Mouse (Mus musculus): Measurements from ENCODE around the gene Cables2. TPM values are rescaled to one million over a fixed set of nuclear protein-coding genes. Genes with fewer than 3 reads are reported as not detected.

Gene Cables2
- total RNA-seq, 2 experiments from 2014 or later, result 26.5 to 31.7 TPM

DNA sequence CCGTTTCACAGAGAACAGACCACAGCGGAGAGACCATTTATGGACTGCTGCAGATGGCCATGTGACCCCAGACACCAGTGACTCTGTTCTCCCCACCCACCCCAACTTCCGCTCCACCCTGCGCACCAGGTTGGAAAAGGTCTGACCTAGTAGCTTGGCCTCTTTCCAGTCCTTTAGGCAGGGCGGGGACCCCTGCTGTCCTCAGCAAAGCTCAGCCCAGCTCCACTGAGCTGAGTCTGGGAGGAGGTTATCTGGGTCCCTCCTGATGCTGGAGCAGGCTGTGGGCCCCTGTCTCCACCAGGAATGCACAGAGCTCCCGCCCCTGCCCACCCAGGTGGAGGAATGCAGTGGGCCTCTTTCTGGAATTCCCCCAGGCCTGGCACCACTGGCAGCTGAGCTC is 38.3 kb downstream of the Cables2 start:
- intact Hi-C loops (cut with DNase I), result loop anchor here (5.0 kb wide), 1 partner anchor 38 kb away; no protein-coding TSS in a partner anchor
- DNase-seq (ENCODE audit: low spot score in 2 of 2), result no peak

DNA sequence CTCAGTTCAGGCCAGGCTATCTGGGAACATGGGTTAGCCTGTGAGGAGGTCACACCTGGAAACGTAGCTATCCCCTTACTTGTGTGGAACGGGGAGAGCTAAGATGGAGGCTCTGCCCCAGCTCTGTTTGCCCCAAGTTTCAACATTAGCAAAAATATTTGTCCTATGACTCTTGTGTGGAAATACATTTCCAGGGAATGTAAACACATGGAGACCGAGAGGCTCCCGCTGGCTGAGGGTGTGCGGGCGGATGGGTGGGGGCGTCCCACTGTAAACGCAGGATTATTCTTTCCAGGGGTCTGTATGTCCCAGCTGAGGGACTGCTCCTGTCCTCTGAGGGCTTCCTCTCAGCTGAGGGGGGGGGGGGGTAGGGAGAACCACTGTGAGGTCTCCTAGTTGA is 38.9 kb downstream of the Cables2 start:
- intact Hi-C loops (cut with DNase I), result no loop called here
- DNase-seq (ENCODE audit: low spot score in 2 of 2), result no peak

DNA sequence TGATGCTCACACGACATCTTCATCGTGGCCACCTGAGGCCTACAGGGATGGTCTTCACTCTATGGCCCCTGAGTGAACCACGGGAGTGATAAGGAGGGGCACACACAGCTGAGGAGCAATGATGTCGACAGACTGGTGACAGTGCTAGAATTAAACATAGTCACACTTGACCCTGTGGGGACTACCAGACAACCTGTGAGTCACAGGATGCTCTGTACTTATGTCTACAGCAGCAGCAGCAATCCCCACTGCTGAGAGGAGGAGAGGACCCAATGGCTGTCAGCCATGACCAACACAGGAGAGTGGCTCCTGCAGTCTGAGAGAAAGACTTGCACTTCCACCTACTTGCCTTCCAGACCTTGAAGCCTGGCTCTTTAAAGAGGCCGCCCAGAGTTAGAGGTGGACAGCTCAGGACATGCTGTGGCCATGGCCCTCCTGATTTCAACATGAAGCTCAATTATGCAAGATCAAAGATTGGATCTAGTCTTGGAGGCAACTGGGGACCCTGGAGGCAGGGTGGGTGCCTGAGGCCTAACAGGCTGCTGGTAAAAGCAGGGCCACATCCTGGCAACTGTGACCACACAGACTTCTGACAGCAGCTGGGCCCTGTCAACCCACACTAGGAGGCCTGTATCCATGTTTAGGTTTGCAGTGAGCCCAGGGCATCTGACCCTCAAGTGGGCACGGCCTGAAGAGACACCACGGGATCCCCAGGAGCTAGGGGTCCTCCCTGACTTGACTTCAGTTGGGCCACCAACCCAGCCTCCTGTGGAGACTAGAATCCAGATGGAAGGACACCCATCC is 40.0 kb downstream of the Cables2 start:
- DNase-seq (ENCODE audit: low spot score in 2 of 2), result no peak
- intact Hi-C loops (cut with DNase I), result no loop called here

DNA sequence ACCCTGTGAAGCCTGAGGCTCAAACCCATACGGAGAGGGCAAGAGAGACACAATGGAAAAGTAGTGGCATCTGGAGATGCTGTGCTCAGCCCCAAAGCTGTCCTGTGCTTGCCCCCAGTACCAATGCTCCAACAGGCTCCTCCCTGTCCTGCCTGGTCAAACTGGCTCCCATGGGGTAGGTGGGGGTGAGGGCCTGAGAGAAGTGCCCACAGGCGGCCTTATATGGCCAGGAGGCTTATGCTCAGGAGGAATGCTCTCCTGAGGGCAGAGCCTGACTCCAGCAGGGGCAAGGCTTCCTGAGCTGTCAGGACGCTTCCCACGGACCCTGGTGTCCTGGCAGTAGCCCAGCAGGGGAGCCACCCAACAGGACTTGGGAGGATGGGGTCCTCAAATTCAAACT is 42.8 kb downstream of the Cables2 start:
- no peak for DNase-seq (ENCODE audit: low spot score in 2 of 2)
- intact Hi-C loops (cut with DNase I), result no loop called here

DNA sequence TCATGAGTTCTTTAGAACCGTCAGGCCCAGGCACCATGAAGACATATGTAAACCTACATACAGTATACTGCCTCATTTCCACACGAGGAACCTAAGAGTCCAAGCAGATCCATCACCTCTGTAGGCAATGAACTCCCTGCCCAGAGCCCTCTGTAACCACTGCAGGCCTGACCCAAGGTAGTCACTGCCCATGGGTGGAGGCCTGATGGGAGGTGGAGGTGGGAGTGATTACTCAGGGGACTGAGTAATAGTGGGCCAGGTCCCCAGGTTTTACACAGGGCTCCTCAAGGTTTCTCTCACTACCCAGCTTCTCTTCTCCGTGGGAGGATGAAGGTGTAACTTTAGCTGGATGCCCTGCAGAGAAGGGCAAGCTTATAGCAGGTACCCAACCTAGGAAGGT is 44.2 kb downstream of the Cables2 start:
- intact Hi-C loops (cut with DNase I), result no loop called here
- no peak for DNase-seq (ENCODE audit: low spot score in 2 of 2)

DNA sequence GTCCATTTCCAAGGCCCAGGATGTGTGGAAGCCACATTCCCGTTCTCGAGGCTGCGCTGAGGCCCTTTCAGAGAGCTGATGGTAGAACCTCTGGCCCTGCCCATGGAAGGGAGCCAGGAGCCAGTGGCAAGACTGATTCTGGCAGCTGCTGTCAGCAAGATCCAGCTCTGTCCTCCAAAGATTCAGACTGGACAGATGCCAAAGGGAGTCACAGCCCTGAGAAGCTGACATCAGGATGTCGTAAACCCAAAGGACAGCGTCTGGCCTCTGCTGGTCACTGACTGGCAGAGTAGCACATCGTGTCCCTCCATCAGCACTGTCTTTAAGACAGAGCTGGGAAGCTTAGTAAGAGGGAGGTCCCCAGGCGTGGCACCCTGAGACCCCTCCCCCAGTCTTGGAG is 44.7 kb downstream of the Cables2 start:
- DNase-seq (ENCODE audit: low spot score in 2 of 2), result no peak

DNA sequence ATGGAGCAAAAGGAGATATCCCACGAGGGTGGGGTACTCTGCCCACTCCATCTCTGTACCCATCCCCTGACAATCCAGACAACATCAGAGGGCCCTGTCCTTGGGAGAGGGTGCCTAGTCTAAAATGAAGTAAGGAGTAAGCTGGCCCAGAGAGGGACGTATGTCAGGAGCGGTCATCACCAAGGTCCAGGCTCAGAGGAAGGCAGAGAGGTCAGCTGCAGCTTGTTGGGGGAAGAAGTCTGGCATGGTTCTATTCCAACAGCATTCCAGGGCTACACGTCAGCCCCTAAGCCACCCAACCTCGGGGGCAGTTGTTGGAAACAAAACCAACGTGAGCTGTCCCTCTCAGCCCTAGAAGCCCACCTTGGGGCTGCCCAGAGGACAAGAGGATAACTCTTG is 45.2 kb downstream of the Cables2 start:
- intact Hi-C loops (cut with DNase I), result no loop called here
- no peak for DNase-seq (ENCODE audit: low spot score in 2 of 2)

More for the DNA sequence above, 44.7 kb downstream of the Cables2 start:
- intact Hi-C loops (cut with DNase I), result no loop called here

DNA sequence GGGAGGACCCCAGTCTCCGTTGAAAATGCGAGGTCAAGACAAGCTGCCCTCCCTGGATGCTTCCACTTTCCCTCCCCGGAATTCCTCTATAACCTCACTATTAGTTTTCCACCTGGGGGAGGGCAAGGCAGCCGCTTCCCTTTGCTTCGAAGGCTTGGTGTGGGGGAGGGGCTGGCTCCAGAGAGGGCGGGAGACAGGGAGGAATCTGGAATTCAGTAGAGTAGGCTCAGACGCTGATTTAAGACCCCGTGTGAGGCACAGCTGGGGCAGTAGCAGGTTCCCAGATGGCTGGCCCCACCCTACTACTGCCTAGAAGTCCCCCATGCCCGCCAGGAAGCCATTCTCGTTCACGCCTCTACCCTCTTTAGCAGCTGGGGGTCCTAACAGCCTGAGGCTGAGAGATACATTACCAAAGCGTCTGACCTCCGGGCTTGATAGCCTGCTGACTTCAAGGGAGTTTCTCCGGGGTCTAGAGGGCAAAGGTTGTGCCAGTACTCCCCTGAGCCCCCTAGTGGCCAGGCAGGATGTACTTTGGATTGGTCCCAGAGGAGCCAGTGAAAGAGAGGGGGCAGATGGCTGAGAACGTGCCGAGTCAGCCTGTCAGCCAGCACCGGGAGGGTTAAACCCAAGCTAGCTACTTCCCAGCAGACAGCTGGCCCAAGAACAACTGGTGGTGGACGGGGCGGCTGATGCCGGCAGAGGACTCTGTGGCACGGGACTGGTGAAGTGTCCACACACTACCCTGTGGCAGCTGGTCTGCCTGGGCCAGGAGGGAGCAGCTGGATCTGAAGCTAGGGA is 45.8 kb downstream of the Cables2 start:
- no peak for DNase-seq (ENCODE audit: low spot score in 2 of 2)
- intact Hi-C loops (cut with DNase I), result no loop called here

DNA sequence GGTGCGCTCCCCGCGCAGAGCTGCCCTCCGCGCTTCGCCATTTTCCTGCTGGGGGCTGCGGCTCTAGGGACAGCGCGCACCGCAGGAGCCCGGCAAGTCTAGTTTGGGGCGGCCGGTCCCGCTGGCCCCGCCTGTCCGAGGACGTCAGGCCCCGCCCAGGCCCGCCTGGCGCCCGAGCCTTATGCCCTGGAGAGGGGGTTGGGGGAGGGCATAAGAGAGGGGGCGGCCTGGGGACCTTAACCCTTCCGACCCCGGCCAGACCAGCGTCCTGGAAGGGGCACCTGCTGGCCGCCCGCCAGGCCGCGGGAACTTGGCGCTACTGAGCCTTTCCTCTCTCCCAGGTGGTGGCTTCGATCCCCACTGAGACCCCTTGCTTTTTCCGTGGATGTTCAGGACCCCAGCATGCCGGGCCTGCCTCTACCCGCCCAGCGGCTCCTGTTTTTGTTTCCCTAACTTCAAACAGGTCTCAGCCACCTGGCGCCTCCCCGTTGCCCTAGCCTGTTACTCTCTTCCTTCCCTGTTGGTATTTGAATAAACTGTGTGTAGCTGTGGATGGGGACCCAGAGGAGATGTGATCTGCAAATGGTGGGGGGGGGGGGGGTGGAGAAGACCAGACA is 47.4 kb downstream of the Cables2 start, which contains the start of gene Lama5:
TSS of gene Lama5 (minus strand) at position 98 of the 617 bp plus-strand sequence.
- intact Hi-C loops (cut with DNase I), result no loop called here

DNA sequence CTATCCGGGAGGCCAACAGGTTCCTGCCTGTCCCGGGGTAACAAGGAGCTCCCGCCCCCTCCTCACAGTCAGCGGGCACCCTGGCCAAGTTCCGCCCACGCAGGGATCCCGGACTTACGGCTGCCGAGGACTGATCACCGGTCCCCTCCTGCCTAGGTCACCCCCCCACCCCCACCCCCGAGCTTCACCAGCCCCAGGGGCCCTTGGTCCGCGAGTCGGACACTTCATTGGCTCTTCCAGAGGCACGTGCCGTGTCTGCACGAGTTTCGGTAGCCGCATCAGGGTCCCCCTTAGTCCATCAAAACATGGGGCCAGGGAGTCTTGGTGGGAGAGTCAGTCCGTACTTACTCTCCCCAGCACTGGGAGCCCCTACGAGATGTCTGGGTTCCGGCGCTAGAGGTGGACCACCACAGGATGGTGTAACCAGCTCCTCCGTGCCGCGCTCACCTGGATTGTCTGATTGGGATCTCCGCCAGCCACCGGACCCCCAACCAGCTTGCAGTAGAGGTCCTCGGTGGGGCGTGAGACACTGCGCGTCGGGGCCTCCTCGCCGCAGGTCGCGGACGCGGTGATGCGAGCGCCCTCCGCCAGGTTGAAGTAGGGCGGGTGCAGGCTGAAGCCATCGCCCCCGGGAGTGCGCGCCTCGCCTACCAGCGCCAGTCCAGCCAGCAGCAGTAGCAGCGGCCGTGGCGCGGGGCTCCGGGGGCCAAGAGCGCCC is 48.1 kb downstream of the Cables2 start:
- intact Hi-C loops (cut with DNase I), result no loop called here
- DNase-seq (ENCODE audit: low spot score in 2 of 2), result no peak

More for the DNA sequence above, 47.4 kb downstream of the Cables2 start, which contains the start of gene Lama5:
- no peak for DNase-seq (ENCODE audit: low spot score in 2 of 2)

DNA sequence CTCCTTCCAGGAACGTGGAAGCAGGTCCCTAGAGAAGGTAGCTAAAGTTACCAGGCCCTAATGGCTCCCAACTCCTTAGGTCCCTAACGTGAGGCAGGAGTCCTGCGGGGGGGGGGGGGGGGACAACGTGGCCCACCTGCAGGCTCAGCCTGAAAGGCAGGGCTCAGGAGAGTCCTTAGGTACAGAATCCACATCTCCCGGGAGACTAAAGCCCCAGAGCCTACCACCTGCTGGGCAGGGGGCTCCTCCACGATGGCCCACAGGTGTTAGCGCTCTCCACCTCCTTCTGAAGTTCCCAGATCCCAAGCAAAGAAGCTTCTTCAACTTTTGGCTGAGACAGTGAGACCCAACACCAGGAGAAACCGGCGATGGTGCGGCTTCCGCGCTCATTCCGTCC is 48.7 kb downstream of the Cables2 start:
- intact Hi-C loops (cut with DNase I), result no loop called here
- DNase-seq (ENCODE audit: low spot score in 2 of 2), result no peak

DNA sequence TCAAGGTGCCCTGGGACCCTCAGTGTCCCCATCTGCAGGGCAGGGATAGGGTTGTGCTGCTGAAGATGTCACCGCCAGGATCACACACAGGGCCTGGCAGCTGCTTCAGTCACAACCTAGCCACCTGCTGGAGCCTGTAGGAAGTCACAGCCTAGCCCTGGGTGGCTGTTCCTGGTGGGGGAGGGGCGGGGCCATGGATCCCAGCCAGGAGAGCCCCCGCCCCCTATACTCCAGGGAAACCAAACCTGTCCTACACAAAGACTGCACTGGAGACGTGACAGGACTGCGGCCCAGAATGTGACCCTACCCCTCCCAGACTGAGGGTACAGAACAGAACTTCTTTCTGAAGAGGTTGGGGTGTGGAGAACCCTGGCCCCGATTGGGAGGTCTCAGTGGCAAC is 51.0 kb downstream of the Cables2 start:
- no peak for DNase-seq (ENCODE audit: low spot score in 2 of 2)
- intact Hi-C loops (cut with DNase I), result no loop called here

DNA sequence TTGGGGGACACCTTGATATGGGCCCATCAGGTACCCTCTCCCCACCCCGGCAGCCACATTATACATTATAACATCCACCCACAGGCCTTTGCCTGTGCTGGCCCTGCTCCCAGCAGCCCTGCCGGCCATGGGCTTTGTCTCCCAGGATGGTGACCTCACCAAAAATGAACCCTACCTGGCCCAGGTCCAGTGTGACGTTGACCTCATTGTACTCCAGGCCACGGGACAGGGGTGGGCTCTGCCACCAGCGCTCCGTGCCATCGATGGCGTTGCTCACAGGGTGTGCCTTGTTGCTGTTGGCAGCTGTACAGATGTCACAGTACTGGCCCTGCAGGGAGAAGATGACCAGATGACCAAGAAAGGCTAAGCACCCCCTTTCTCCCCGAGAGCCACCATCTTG is 52.2 kb downstream of the Cables2 start:
- DNase-seq (ENCODE audit: low spot score in 2 of 2), result no peak
- intact Hi-C loops (cut with DNase I), result no loop called here

DNA sequence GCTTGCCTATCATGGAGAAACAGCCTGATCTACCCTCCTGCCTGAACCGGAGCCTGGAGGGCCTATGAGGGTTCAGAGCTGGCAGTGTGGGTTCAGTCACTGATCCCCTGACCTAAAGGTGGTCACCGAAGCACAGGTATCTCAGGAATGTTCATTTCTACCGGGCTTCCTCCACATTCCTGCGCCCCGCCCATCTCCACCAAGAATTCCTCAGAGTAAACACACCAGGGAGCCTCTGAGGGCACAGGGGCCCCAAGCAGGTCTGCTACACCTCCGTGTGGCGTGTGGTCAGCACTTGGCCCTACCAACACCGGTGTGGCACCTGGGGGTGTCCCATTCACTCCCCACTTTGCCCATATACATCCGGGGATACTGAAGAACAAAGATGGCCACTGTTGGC is 53.1 kb downstream of the Cables2 start:
- intact Hi-C loops (cut with DNase I), result no loop called here
- no peak for DNase-seq (ENCODE audit: low spot score in 2 of 2)

DNA sequence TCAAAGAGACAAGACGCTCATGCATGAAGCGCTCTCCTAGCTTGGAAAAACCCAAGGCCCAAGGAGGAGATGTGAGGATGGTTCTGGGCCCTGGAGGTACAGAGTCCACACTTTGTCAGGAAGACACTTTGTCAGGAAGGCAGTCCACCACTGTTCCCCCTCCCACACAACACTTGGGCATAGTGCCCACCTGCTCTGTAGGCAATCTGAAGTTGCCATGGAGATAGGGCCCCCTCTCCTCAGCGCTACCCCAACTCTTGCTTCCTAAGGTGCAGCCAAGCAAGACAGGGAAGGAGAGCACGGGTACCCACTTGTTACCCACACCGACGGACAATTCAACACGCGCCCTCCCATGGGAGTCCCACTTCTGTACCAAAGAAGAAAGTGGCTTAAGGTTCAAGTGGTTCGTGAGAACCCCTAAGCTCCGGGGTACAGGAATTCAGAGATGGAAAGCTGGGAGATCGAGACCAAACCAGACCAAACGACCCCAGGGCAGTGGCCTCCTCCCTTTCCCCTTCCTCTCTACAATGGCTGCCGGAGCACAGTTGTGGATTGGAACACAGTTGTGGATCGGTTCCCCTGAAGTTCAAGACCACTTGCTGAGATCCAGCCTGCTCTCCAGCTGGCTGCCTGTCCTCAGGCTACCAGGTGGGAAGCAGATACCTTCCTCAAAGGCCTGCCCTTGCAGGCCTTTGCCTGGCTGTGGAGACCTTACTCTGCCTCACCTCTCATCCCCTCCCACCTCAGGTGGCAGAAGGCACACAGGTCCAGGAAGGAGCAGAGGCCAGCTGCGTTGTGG is 54.0 kb downstream of the Cables2 start:
- intact Hi-C loops (cut with DNase I), result no loop called here
- no peak for DNase-seq (ENCODE audit: low spot score in 2 of 2)

DNA sequence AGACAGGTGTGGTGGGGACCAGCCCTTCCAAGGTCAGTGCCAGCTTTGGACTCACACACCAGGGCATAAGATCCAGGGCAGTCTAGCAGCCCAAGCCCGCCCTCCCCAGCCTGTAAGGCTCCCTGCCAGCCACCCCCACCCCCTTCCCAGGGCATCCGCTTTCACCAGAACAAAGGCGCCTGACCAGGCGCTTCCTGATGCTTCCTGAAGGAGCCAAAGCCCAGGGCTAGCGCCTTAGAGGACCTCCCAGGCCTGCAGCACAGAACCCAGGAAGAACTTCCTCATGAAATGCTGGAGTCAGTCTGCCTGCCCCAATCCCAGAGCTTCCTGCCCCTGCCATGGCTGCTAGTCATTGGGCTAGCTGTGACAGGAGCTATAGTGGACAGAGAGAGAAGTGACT is 54.6 kb downstream of the Cables2 start:
- intact Hi-C loops (cut with DNase I), result no loop called here
- DNase-seq (ENCODE audit: low spot score in 2 of 2), result no peak

DNA sequence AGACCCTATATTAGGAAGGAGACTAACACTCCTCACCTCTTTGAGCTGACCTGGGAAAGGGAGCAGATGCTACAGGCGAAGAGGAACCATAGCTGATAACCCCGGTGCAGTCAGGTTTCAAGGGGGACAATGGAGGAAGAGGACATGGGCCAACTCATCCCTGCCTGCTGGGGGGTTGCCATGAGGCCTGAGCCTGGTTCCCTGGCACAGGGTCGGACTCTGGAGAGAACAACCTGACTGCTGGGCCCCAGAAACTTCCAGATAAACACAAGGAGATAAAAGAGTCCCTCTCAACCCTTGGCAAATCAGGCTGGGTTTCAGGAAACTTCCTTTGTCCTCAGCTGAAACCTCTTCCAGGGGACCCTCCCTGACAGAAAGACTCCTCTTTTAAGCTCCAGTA is 55.1 kb downstream of the Cables2 start:
- DNase-seq (ENCODE audit: low spot score in 2 of 2), result no peak
- intact Hi-C loops (cut with DNase I), result no loop called here

DNA sequence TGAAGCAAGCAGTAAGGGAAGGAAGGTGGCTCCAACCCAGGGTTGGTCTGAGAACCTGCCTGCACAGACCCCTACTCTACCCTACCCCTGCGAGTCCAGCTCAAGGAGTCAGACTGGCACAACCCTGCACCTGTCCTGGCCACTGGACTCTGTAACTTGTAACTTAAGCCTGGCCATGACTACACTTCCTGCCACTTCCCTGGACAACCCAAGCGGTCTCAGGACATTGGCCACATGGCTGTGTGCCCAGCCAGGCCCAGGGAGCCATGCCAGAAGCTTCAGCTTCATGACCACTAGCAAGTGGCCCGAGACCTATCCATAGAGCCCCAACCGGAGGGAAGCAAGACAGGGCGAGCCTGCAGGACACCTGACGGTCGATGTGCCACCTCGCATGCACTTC is 55.7 kb downstream of the Cables2 start:
- intact Hi-C loops (cut with DNase I), result no loop called here
- DNase-seq (ENCODE audit: low spot score in 2 of 2), result no peak

DNA sequence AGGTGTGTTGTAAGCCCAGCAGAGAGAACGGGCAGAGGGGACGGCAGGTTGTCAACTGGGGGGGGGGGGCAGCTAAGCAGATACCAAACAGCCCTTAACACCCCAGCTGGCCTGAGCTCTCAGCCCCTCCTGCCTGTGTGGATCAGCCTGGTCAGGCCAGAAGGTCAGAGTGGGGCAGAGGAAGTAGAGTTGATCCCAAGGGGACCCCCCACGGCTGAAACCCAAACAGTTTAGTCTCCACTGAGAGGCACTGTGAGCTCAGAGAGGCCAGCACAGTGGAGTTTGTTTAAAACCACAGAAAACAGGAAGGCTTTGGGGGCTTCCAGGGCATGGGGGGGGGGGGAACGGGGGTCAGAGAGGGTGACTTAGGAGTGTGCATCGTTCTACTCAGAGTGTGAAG is 56.4 kb downstream of the Cables2 start:
- no peak for DNase-seq (ENCODE audit: low spot score in 2 of 2)
- intact Hi-C loops (cut with DNase I), result no loop called here

Measured in left cerebral cortex, postnatal 36 days (tissue).